Mouse (Mus musculus): ENCODE data around the gene Gm20489. TPM values are rescaled to one million over a fixed set of nuclear protein-coding genes. Genes with fewer than 3 reads are reported as not detected.

Gene Gm20489
- total and polyA plus RNA-seq, 2 experiments from 2014 or later, result not detected

DNA sequence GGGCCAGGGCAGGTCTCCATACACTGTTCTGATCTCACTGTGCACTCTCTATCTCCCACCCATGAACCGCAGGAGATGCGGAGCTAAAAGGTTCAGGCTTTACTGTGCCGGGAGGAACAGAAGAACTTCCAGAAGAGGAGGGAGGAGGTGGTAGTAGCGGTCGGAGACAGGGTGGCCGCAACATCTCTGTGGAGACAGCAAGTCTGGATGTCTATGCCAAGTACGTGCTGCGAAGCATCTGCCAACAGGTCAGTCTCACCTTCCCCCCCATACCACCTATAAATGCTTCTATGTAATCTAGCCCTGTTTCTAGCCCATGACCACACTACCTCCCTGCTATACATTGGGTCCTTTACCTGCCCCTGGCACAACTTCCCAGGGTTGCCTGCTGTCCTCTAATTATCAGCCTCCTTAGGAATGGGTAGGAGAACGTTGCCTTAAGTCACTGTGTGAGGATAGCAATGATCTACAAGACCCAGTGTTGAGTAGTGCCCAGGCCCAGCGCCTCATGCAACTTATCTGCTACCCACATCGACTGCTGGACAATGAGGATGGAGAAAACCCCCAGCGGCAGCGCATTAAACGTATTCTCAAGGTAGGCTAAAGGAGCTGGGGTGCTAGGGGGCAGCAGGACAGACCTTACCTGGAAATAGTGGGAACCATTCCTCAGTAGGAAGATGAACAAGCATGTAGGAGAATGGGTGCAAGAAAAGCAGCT lies 17.3 kb upstream of the Gm20489 start:
- WGBS, result 94% methylated on average over 11 of the region's 14 CpGs
- H3K4me1 ChIP-seq (ENCODE audit: insufficient read depth, low read length), result no peaks in the 10 kb centered on the region
- no peak overlapping the region for H3K9ac ChIP-seq (replicated peaks; ENCODE audit: low read length, poor library complexity, severe bottlenecking)
- no peak overlapping the region for H3K27ac ChIP-seq (ENCODE audit: low read depth, low read length)
- TF ChIP-seq CTCF (IDR thresholded peaks at IDR 0.05), result no peak
- peaks cover 21% of the 10 kb centered on the region for H3K36me3 ChIP-seq (ENCODE audit: insufficient read depth, low read length)
- H3K4me2 ChIP-seq (ENCODE audit: low read depth, low read length, poor library complexity, severe bottlenecking), result no peak overlapping the region
- no peaks in the 10 kb centered on the region for H3K9me3 ChIP-seq (ENCODE audit: low read length)
- DNase-seq (ENCODE audit: low spot score) (no peak), ATAC-seq (ENCODE audit: low FRiP score) (no peak)
- H3K27me3 ChIP-seq (ENCODE audit: insufficient read depth, low read length), result no peaks in the 10 kb centered on the region
- H3K4me3 ChIP-seq (ENCODE audit: low read depth, low read length), result no peak overlapping the region

DNA sequence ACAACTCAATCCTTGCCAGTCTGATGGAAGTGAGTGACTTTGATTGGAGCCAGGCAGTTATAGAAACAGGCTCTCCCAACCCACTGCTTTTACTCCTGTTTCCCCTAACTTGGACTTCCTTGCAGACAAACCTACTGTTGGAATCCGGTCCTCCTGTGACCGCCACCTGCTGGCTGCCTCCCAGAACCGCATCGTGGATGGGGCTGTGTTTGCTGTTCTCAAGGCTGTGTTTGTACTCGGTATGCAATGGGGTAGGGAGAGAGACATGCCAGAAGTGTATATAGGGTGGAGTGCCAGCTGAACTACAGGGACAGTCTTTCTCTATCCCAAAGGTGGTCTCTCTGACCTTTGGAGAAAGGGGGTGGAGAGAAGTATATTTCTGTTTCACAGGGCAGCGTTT lies 16.7 kb upstream of the Gm20489 start:
- Histone ChIP-seq H3K27ac (ENCODE audit: low read depth, low read length) (no peak overlapping the region), H3K9me3 (ENCODE audit: low read length) (no peaks in the 10 kb centered on the region), H3K27me3 (ENCODE audit: insufficient read depth, low read length) (no peaks in the 10 kb centered on the region), H3K4me3 (ENCODE audit: low read depth, low read length) (no peak overlapping the region), H3K9ac (replicated peaks; ENCODE audit: low read length, poor library complexity, severe bottlenecking) (no peak overlapping the region), H3K4me2 (ENCODE audit: low read depth, low read length, poor library complexity, severe bottlenecking) (no peak overlapping the region), H3K36me3 (ENCODE audit: insufficient read depth, low read length) (peaks cover 22% of the 10 kb centered on the region), H3K4me1 (ENCODE audit: insufficient read depth, low read length) (no peaks in the 10 kb centered on the region)
- peak; percentile 81 for TF ChIP-seq CTCF (IDR thresholded peaks at IDR 0.05)
- DNase-seq (ENCODE audit: low spot score) (peak; percentile 44), ATAC-seq (ENCODE audit: low FRiP score) (peak; percentile 47; the same call in 1 of the 2 replicates)
- 31% methylated on average over 6 of the region's 6 CpGs for WGBS

DNA sequence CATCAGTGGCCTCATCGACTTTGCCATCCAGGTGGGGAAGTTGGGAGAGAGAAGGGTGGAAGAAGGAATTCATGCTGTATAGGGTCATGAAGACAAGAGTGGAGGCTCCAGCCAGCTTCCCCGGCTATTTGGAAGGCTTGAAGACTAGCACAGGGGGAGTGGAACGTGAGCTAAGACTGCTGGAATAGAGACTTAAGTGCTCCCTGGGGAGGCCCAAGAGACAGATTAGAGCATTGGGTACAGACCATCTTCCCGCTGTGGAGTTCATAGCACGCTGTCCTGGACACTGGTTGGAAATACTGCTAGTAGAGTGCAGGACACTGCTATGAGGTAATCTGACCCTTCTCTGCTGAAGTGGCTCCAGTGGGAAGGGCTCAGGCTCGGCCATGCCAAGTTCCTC lies 14.0 kb upstream of the Gm20489 start:
- H3K4me1 ChIP-seq (ENCODE audit: insufficient read depth, low read length), result no peaks in the 10 kb centered on the region
- no peak for DNase-seq (ENCODE audit: low spot score)
- TF ChIP-seq CTCF (IDR thresholded peaks at IDR 0.05), result no peak
- H3K27ac ChIP-seq (ENCODE audit: low read depth, low read length), result no peak overlapping the region
- 82% methylated on average over 6 of the region's 6 CpGs for WGBS
- peaks cover 15% of the 10 kb centered on the region for H3K36me3 ChIP-seq (ENCODE audit: insufficient read depth, low read length)
- ATAC-seq (ENCODE audit: low FRiP score), result no peak
- H3K9ac ChIP-seq (replicated peaks; ENCODE audit: low read length, poor library complexity, severe bottlenecking), result no peak overlapping the region
- no peaks in the 10 kb centered on the region for H3K9me3 ChIP-seq (ENCODE audit: low read length)
- H3K4me2 ChIP-seq (ENCODE audit: low read depth, low read length, poor library complexity, severe bottlenecking), result no peak overlapping the region
- no peak overlapping the region for H3K4me3 ChIP-seq (ENCODE audit: low read depth, low read length)
- no peaks in the 10 kb centered on the region for H3K27me3 ChIP-seq (ENCODE audit: insufficient read depth, low read length)

DNA sequence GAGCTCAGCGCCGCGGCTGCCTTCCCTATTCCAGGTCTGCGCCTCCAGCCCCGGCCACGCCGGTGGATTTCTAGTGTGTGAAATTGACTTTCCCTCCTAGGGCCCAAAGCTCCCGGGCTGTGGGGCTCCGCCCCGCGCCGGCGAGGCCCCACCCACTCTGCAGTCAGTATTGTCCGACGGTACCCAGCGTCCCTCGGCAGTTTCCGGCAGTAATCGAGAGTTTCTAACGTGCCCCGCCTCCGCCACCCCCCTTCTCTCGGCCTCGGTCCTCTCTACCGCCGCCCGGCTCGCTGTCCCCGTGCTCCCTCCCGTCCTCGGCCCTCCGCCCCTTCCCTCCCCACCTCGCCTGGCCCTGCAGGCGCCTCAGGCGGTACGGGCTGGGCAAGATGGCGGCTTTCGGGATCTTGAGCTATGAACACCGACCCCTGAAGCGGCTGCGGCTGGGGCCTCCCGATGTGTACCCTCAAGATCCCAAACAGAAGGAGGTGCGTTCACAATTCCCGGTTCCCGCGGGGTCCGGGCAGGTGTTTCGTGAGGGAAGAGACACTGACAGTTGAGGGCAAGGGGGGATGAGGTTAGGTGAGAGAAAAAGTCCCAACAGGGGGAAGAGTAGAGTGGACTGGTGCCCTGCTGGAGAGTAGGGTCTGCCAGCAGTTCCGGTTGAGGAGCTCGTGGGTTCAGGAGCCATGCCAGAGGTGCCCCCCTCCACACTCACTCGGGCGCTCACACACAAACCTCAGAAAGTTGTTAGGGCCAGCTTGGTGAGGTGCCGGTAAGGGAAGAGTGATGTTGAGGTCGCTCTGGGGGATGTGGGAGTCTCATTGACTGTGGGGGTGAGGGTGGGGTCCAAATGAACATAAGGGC lies 5.3 kb upstream of the Gm20489 start, which contains the start of gene Med12:
Gene Med12 (plus strand): TSS at position 156 of the 864 bp plus-strand sequence.
- no peaks in the 10 kb centered on the region for H3K9me3 ChIP-seq (ENCODE audit: low read length)
- peak; percentile 91 for DNase-seq (ENCODE audit: low spot score)
- no peaks in the 10 kb centered on the region for H3K27me3 ChIP-seq (ENCODE audit: insufficient read depth, low read length)
- TF ChIP-seq CTCF (IDR thresholded peaks at IDR 0.05), result no peak
- WGBS, result 27% methylated on average over 52 of the region's 54 CpGs
- peak within 1 kb of the TSS; percentile 46 for H3K4me3 ChIP-seq (ENCODE audit: low read depth, low read length)
- H3K4me1 ChIP-seq (ENCODE audit: insufficient read depth, low read length), result no peaks in the 10 kb centered on the region
- no peaks in the 10 kb centered on the region; the same call in 1 of the 2 replicates for H3K36me3 ChIP-seq (ENCODE audit: insufficient read depth, low read length)
- peak within 1 kb of the TSS; percentile 54 for H3K9ac ChIP-seq (replicated peaks; ENCODE audit: low read length, poor library complexity, severe bottlenecking)
- ATAC-seq (ENCODE audit: low FRiP score), result peak; percentile 96
- H3K27ac ChIP-seq (ENCODE audit: low read depth, low read length), result peak within 1 kb of the TSS; percentile 68
- peak within 1 kb of the TSS; percentile 50 for H3K4me2 ChIP-seq (ENCODE audit: low read depth, low read length, poor library complexity, severe bottlenecking)

DNA sequence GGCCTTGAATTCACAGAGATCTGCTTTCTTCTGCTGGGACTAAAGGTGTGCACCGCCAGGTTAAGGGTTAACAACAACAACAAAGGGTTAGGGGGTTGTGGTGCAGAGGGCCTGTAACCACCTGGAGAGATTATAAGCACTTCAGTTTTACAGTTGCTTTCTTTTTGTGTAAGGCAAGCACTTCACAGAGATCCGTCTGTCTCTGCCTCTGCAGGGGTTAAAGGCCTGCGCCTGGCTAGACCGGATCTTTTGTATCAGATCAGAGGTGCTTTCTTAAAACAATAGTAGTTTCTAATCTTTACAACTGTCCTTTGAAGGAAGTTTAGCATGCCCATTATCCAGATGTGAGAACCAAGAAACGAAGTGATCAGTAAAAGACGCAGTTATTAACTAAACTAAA lies 4.6 kb upstream of the Gm20489 start:
- Histone ChIP-seq H3K36me3 (ENCODE audit: insufficient read depth, low read length) (no peaks in the 10 kb centered on the region; the same call in 1 of the 2 replicates), H3K4me1 (ENCODE audit: insufficient read depth, low read length) (no peaks in the 10 kb centered on the region), H3K27ac (ENCODE audit: low read depth, low read length) (peak overlapping the region; percentile 68; the same call in 1 of the 2 replicates), H3K4me2 (ENCODE audit: low read depth, low read length, poor library complexity, severe bottlenecking) (peak overlapping the region; percentile 50), H3K4me3 (ENCODE audit: low read depth, low read length) (peak overlapping the region; percentile 46), H3K9ac (replicated peaks; ENCODE audit: low read length, poor library complexity, severe bottlenecking) (0 out of 2 replicates have a peak overlapping the region, but pooled peaks have one; percentile 54), H3K27me3 (ENCODE audit: insufficient read depth, low read length) (no peaks in the 10 kb centered on the region), H3K9me3 (ENCODE audit: low read length) (no peaks in the 10 kb centered on the region)
- DNase-seq (ENCODE audit: low spot score) (no peak), ATAC-seq (ENCODE audit: low FRiP score) (peak; percentile 11; the same call in 1 of the 2 replicates)
- 24% methylated on average over 6 of the region's 6 CpGs for WGBS
- no peak for TF ChIP-seq CTCF (IDR thresholded peaks at IDR 0.05)
